Mouse (Mus musculus): Measurements from ENCODE around the gene Mdc1. TPM values are rescaled to one million over a fixed set of nuclear protein-coding genes. Genes with fewer than 3 reads are reported as not detected.

The Mdc1 gene
- polyA plus RNA-seq, 1 experiment from 2014 or later, result 2.1 TPM

DNA sequence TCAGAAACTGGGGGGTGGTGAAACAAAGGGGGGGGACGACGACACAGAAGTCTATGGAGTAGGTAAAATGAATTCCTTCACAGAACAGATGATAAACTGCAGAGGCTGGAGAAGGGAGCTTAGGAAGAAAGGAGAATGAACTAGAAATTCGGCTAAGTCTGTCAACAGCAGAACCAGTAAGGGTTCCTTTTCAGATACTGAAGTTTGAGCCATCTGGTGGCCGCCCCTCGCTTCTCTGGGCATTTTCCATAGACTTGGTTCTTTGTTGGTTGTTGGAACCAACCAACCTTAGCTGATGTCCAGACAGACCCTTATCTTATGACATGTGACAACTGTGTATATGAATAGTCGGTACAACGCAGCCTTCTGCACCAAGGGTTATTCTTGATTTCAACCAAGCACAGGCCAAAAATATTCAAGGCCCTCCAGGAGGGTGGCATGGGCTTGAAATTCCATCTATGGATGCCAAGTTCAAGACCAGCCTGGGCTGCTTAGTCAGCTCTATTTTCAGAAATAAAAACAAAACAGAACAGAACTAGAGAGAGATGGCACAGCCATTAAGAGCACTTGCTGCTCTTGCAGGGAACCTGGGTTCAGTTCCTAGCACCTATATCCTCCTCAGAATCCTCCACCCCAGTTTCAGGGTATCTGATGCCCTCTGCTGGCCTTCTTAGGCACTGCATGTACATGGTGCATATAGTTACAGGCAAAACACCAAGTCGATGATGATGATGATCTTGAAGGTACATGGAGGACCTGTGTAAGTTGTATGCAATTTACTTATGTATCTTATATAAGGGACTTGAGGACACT, 29.8 kb downstream of the Mdc1 start:
- Histone ChIP-seq H3K9ac (ENCODE audit: low read length) (no peak overlapping the region), H3K27me3 (ENCODE audit: control insufficient read depth, insufficient read depth, low read length) (no peaks in the 10 kb centered on the region), H3K27ac (replicated peaks) (peak overlapping the region; percentile 94), H3K36me3 (ENCODE audit: control insufficient read depth, insufficient read depth, low read length) (no peaks in the 10 kb centered on the region; the same call in 1 of the 2 replicates), H3K4me2 (replicated peaks; ENCODE audit: low read depth) (peak overlapping the region; percentile 85), H3K4me3 (ENCODE audit: low read depth, low read length) (no peak overlapping the region), H3K9me3 (ENCODE audit: control insufficient read depth, low read length) (no peaks in the 10 kb centered on the region), H3K4me1 (replicated peaks; ENCODE audit: control insufficient read depth, insufficient read depth) (peaks cover 3% of the 10 kb centered on the region; the same call in 1 of the 2 replicates)
- peak; percentile 28 for TF ChIP-seq EP300 (optimal IDR thresholded peaks at IDR 0.05)
- peak; percentile 75 for TF ChIP-seq CTCF (IDR thresholded peaks at IDR 0.05; ENCODE audit: low read depth)
- no peak for DNase-seq (ENCODE audit: low spot score)
- no peak for ATAC-seq (ENCODE audit: low FRiP score, low TSS enrichment)
- 54% methylated on average over 8 of the region's 8 CpGs for WGBS

DNA sequence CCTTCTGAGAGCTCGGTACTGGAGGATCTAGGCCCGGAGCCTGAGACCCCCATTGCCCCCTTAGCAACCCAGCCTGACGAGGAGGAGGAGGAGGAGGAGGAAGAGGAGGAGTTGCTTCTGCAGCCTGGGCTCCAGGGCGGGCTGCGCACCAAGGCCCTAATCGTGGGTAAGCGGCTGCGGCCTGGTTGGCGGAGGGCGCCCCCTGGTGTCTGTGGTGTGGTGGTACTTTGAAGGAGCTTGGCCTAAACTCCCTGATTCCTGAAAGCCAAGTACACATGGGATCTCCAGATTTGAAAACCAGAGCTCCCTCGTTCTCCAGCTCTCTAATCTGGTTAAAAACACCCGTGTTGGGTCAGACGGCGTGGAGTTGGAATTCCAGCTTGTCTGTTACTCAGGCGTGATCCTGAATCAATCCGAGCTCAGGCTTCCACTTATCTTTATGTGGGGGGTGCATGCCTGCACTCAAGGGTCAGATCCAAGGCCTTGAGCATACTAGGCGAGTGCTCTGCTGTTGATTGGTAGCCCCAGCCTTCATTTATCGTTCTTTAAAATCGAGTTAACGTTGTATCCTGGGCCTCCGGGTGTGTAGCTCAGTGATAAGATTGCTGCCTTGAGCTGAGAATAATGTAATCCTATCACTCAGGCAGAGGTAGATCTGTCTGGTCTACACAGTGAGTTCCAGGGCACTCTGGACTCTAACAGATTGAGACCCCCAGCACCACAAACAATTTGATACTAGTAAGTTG, 32.6 kb downstream of the Mdc1 start:
- Histone ChIP-seq H3K9me3 (ENCODE audit: control insufficient read depth, low read length) (no peaks in the 10 kb centered on the region), H3K4me1 (replicated peaks; ENCODE audit: control insufficient read depth, insufficient read depth) (peaks cover 3% of the 10 kb centered on the region; the same call in 1 of the 2 replicates), H3K27ac (replicated peaks) (no peak overlapping the region), H3K36me3 (ENCODE audit: control insufficient read depth, insufficient read depth, low read length) (no peaks in the 10 kb centered on the region; the same call in 1 of the 2 replicates), H3K4me2 (replicated peaks; ENCODE audit: low read depth) (peak overlapping the region; percentile 34), H3K9ac (ENCODE audit: low read length) (no peak overlapping the region; the same call in 1 of the 2 replicates), H3K27me3 (ENCODE audit: control insufficient read depth, insufficient read depth, low read length) (no peaks in the 10 kb centered on the region), H3K4me3 (ENCODE audit: low read depth, low read length) (no peak overlapping the region)
- 29% methylated on average over 21 of the region's 21 CpGs for WGBS
- DNase-seq (ENCODE audit: low spot score) (peak; percentile 93), ATAC-seq (ENCODE audit: low FRiP score, low TSS enrichment) (peak; percentile 60; the same call in 1 of the 2 replicates)
- TF ChIP-seq EP300 (optimal IDR thresholded peaks at IDR 0.05) (no peak), CTCF (IDR thresholded peaks at IDR 0.05; ENCODE audit: low read depth) (peak; percentile 97)

DNA sequence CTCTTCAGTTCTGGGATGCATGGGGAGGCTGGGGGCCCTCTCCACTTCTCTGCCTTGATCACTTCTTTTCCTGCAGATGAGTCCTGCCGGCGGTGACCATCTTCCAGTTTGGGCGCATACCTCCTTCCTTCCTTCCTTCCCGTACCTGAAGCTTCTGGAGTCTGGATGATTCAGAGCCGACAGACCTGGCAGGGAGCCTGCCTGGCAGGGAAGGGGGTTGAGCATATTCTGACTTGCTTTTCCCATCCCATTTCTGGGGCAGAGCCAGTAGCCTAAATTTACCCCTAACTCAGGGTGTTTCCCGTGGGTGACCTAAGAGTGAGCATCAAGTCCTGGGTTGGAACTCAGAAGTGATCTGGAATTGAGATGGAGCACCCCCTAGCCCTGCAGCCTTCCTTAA, 33.4 kb downstream of the Mdc1 start:
- Histone ChIP-seq H3K27me3 (ENCODE audit: control insufficient read depth, insufficient read depth, low read length) (no peaks in the 10 kb centered on the region), H3K4me3 (ENCODE audit: low read depth, low read length) (no peak overlapping the region), H3K9ac (ENCODE audit: low read length) (no peak overlapping the region), H3K4me2 (replicated peaks; ENCODE audit: low read depth) (no peak overlapping the region), H3K27ac (replicated peaks) (no peak overlapping the region), H3K9me3 (ENCODE audit: control insufficient read depth, low read length) (no peaks in the 10 kb centered on the region), H3K36me3 (ENCODE audit: control insufficient read depth, insufficient read depth, low read length) (no peaks in the 10 kb centered on the region; the same call in 1 of the 2 replicates), H3K4me1 (replicated peaks; ENCODE audit: control insufficient read depth, insufficient read depth) (peaks cover 3% of the 10 kb centered on the region; the same call in 1 of the 2 replicates)
- 70% methylated on average over 6 of the region's 6 CpGs for WGBS
- TF ChIP-seq CTCF (IDR thresholded peaks at IDR 0.05; ENCODE audit: low read depth), result no peak
- TF ChIP-seq EP300 (optimal IDR thresholded peaks at IDR 0.05), result no peak
- DNase-seq (ENCODE audit: low spot score) (no peak), ATAC-seq (ENCODE audit: low FRiP score, low TSS enrichment) (no peak)

DNA sequence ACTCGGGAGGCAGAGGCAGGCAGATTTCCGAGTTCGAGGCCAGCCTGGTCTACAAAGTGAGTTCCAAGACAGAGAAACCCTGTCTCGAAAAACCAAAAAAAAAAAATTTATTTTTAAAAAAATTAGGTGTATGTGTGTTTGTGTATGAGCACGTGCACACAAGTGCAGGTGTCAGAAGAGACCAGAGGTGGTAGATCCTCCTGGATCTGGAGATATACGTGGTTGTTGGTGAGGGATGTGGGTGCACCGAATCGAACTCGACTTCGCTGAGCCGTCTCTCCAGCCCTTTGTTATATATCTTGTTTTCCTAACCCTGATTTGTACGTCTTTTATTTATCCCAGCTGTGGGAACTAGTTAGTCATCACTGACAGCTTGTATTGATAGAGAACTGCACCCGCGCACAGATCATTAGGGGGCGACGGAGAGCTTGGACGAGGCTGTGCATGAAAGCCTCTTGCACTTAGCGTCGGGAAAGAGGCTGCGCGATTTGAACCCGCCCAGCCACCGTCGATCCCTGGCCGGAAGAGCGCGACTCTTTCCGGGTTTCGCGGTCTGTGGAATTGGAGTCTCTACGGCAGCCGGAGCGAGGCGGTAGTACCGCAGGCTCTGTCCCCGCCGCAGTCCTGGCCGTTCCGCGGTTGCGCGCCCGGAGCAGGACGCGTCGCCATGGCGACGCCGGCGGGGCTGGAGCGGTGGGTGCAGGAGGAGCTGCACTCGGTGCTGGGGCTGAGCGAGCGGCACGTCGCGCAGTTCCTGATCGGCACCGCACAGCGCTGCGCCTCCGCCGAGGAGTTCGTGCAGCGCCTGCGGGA, 38.1 kb downstream of the Mdc1 start, which contains the start of gene Dhx16:
Dhx16 (plus strand) TSS at position 575 of the 813 bp plus-strand sequence.
- peak; percentile 93 for TF ChIP-seq CTCF (IDR thresholded peaks at IDR 0.05; ENCODE audit: low read depth)
- no peak for TF ChIP-seq EP300 (optimal IDR thresholded peaks at IDR 0.05)
- Histone ChIP-seq H3K27me3 (ENCODE audit: control insufficient read depth, insufficient read depth, low read length) (no peaks in the 10 kb centered on the region), H3K4me1 (replicated peaks; ENCODE audit: control insufficient read depth, insufficient read depth) (peaks cover 3% of the 10 kb centered on the region; the same call in 1 of the 2 replicates), H3K36me3 (ENCODE audit: control insufficient read depth, insufficient read depth, low read length) (peaks cover 14% of the 10 kb centered on the region), H3K4me3 (ENCODE audit: low read depth, low read length) (peak within 1 kb of the TSS; percentile 88), H3K9ac (ENCODE audit: low read length) (peak within 1 kb of the TSS; percentile 83), H3K27ac (replicated peaks) (peak within 1 kb of the TSS; percentile 77), H3K9me3 (ENCODE audit: control insufficient read depth, low read length) (no peaks in the 10 kb centered on the region), H3K4me2 (replicated peaks; ENCODE audit: low read depth) (peak within 1 kb of the TSS; percentile 90)
- ATAC-seq (ENCODE audit: low FRiP score, low TSS enrichment) (peak; percentile 95), DNase-seq (ENCODE audit: low spot score) (peak; percentile 98)
- WGBS, result 5% methylated on average over 65 of the region's 66 CpGs

DNA sequence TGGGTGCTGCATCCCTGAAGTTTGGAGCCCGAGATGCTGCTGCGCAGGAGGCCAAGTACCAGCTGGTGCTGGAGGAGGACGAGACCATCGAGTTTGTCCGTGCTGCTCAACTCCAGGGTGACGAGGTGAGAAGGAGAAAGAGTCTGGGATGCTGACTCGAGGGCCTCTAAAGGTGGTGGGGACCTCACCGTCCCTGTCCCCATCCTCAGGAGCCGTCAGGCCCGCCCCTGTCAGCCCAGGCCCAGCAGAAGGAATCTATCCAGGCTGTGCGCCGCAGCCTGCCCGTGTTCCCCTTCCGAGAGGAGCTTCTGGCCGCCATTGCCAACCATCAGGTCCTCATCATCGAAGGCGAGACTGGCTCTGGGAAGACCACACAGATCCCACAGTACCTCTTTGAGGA, 41.6 kb downstream of the Mdc1 start:
- H3K4me1 ChIP-seq (replicated peaks; ENCODE audit: control insufficient read depth, insufficient read depth), result peaks cover 3% of the 10 kb centered on the region; the same call in 1 of the 2 replicates
- no peak overlapping the region for H3K4me2 ChIP-seq (replicated peaks; ENCODE audit: low read depth)
- no peak overlapping the region for H3K4me3 ChIP-seq (ENCODE audit: low read depth, low read length)
- no peak overlapping the region for H3K27ac ChIP-seq (replicated peaks)
- no peaks in the 10 kb centered on the region for H3K27me3 ChIP-seq (ENCODE audit: control insufficient read depth, insufficient read depth, low read length)
- ATAC-seq (ENCODE audit: low FRiP score, low TSS enrichment), result no peak
- no peak for DNase-seq (ENCODE audit: low spot score)
- no peaks in the 10 kb centered on the region for H3K9me3 ChIP-seq (ENCODE audit: control insufficient read depth, low read length)
- TF ChIP-seq EP300 (optimal IDR thresholded peaks at IDR 0.05), result no peak
- no peak for TF ChIP-seq CTCF (IDR thresholded peaks at IDR 0.05; ENCODE audit: low read depth)
- H3K9ac ChIP-seq (ENCODE audit: low read length), result no peak overlapping the region
- WGBS, result 89% methylated on average over 16 of the region's 17 CpGs
- H3K36me3 ChIP-seq (ENCODE audit: control insufficient read depth, insufficient read depth, low read length), result peaks cover 28% of the 10 kb centered on the region

Data from stomach, postnatal 0 days (tissue).